In the genomic region with DNA sequence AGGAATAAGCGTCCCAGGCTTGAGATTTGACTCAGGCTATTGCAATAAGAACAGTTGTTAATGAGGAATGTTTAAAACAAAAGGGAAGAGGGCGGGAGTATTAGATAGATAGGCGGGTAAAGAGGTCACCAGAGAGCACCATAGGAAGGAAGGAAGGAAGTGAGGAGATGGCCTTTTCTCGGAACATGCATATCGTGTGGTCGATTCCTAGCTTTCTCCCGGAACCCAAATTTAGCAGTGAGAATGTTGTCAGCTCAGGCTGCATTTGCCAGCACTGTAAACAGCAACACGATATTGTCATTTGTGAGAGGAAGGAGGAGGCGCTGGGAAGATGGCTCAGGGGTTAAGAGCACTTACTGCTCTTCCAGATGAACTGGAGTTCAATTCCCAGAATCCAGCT, we compare ENCODE assay signal across 8 mouse cellular contexts. TPM values are rescaled to one million over a fixed set of nuclear protein-coding genes. Genes with fewer than 3 reads are reported as not detected.
DNase-seq lines count a peak whose midpoint lies in the region; ATAC-seq and TF ChIP-seq lines count a peak whose summit lies in the region.
"Had no signal": no experiment of that assay in that cellular context is flagged by ENCODE, and none has a peak within 500 bp of the region (broad histone marks: within the 10 kb centered on the region; RNA-seq: fewer than 3 reads in every experiment).

No protein-coding gene starts in this region.

- H3K9me3 ChIP-seq in heart, embryonic 11.5 days (replicated peaks; ENCODE audit: control insufficient read depth, low read length), result no peaks in the 10 kb centered on the region
- H3K9me3 ChIP-seq in lung, embryonic 15.5 days, result no peaks in the 10 kb centered on the region
- H3K9me3 ChIP-seq in intestine, embryonic 15.5 days, result no peaks in the 10 kb centered on the region
- H3K9me3 ChIP-seq: neural tube, embryonic 12.5 days had no signal

- no peak overlapping the region for H3K9ac ChIP-seq in heart, embryonic 11.5 days (ENCODE audit: low read depth, low read length)
- no peak overlapping the region for H3K9ac ChIP-seq in lung, embryonic 15.5 days
- H3K9ac ChIP-seq in intestine, embryonic 15.5 days, result no peak overlapping the region

- H3K27me3 ChIP-seq in heart, embryonic 11.5 days (ENCODE audit: control insufficient read depth, insufficient read depth, low read length), result no peaks in the 10 kb centered on the region; the same call in 1 of the 2 replicates
- no peaks in the 10 kb centered on the region for H3K27me3 ChIP-seq in lung, embryonic 15.5 days
- H3K27me3 ChIP-seq in intestine, embryonic 15.5 days (replicated peaks), result no peaks in the 10 kb centered on the region
- H3K27me3 ChIP-seq: neural tube, embryonic 12.5 days had no signal

- no peak overlapping the region for H3K4me3 ChIP-seq in heart, embryonic 11.5 days (ENCODE audit: low read depth, low read length)
- H3K4me3 ChIP-seq in lung, embryonic 15.5 days, result no peak overlapping the region
- H3K4me3 ChIP-seq in lung, adult 2 months (replicated peaks; ENCODE audit: extremely low read depth, low read depth, low read length), result no peak overlapping the region
- H3K4me3 ChIP-seq in intestine, embryonic 15.5 days (replicated peaks), result no peak overlapping the region

- H3K36me3 ChIP-seq in heart, embryonic 11.5 days (ENCODE audit: control insufficient read depth, insufficient read depth, low read length), result no peaks in the 10 kb centered on the region
- no peaks in the 10 kb centered on the region for H3K36me3 ChIP-seq in lung, embryonic 15.5 days
- no peaks in the 10 kb centered on the region for H3K36me3 ChIP-seq in intestine, embryonic 15.5 days
- H3K36me3 ChIP-seq: neural tube, embryonic 12.5 days had no signal

- H3K27ac ChIP-seq in heart, embryonic 11.5 days (ENCODE audit: low read depth, low read length), result no peak overlapping the region
- no peak overlapping the region for H3K27ac ChIP-seq in lung, embryonic 15.5 days
- H3K27ac ChIP-seq in intestine, embryonic 15.5 days, result no peak overlapping the region; the same call in 1 of the 2 replicates
- H3K27ac ChIP-seq: neural tube, embryonic 12.5 days had no signal

- DNase-seq in heart, postnatal 10 days, result no peak
- no peak for DNase-seq in lung, adult 2 months
- DNase-seq in lung, postnatal 36 days, result peak; percentile 9
- no peak for DNase-seq in retina, embryonic 14.5 days (ENCODE audit: low spot score)

- intact Hi-C loops in heart, postnatal 10 days (cut with DNase I), result loop anchor here (1.0 to 5.0 kb wide), 5 partner anchors 32 to 277 kb away; no protein-coding TSS in a partner anchor

- 29% methylated on average over 9 of the region's 9 CpGs for WGBS in heart, embryonic 11.5 days (ENCODE audit: insufficient replicate concordance)
- 31% methylated on average over 9 of the region's 9 CpGs for WGBS in lung, embryonic 15.5 days
- WGBS in lung, adult 2 months, result 31% methylated on average over 9 of the region's 9 CpGs
- WGBS in intestine, embryonic 15.5 days, result 46% methylated on average over 9 of the region's 9 CpGs

- TF ChIP-seq POLR2A in lung, adult 2 months (IDR thresholded peaks at IDR 0.05; ENCODE audit: borderline replicate concordance, extremely low read depth, low read depth, low read length), result no peak

- H3K4me1 ChIP-seq in heart, embryonic 11.5 days (ENCODE audit: control insufficient read depth, insufficient read depth, low read length), result peaks cover 3% of the 10 kb centered on the region; the same call in 1 of the 2 replicates
- peaks cover 28% of the 10 kb centered on the region for H3K4me1 ChIP-seq in lung, embryonic 15.5 days
- H3K4me1 ChIP-seq in lung, adult 2 months (ENCODE audit: control insufficient read depth, insufficient read depth, low read length), result no peaks in the 10 kb centered on the region
- H3K4me1 ChIP-seq in intestine, embryonic 15.5 days (replicated peaks), result no peaks in the 10 kb centered on the region

- ATAC-seq in heart, embryonic 11.5 days (replicated peaks; ENCODE audit: insufficient number of reproducible peaks, low FRiP score, low TSS enrichment), result no peak
- no peak for ATAC-seq in lung, embryonic 15.5 days (ENCODE audit: borderline replicate concordance, extremely low read depth, low FRiP score, low TSS enrichment)
- 0 out of 2 replicates have a peak, but pooled peaks have one; percentile 9 for ATAC-seq in intestine, embryonic 15.5 days

- peak overlapping the region; percentile 72; the same call in 1 of the 2 replicates for H3K4me2 ChIP-seq in heart, embryonic 11.5 days
- peak overlapping the region; percentile 21; the same call in 1 of the 2 replicates for H3K4me2 ChIP-seq in lung, embryonic 15.5 days
- no peak overlapping the region for H3K4me2 ChIP-seq in intestine, embryonic 15.5 days (replicated peaks)

- TF ChIP-seq CTCF in lung, adult 2 months (IDR thresholded peaks at IDR 0.05; ENCODE audit: insufficient read depth, low read length), result no peak

RNA-seq across cellular contexts. Expression of a gene that starts 24.2 kb away (rescaled TPM):
- polyA plus RNA-seq in heart, embryonic 11.5 days (2014; fragmentation: Nextera tagmentation; extraction: Ambion mirVana), result not detected in 2 replicates
- under 1 TPM; 0.07 to 0.22 TPM for total RNA-seq in heart, postnatal 10 days (2021)
- not detected in 2 replicates for polyA plus RNA-seq in lung, embryonic 15.5 days (2015; fragmentation: Nextera tagmentation; extraction: Ambion mirVana)
- 0.02 and 0.07 TPM in 2 replicates for polyA plus RNA-seq in lung, adult 2 months (2012; rRNA removed)
- not detected in 2 replicates for polyA plus RNA-seq in intestine, embryonic 15.5 days (2015; fragmentation: Nextera tagmentation; extraction: Ambion mirVana)
